Mouse (Mus musculus): Measurements from ENCODE around the gene Cpm.

Gene Cpm

GRCm38 (mm10) chr10:117649292-117650041 is 20.2 kb downstream of the Cpm start:
- no peak for DNase-seq (ENCODE audit: low spot score)

- no peak for DNase-seq (ENCODE audit: low spot score)
These were observed 20.8 kb downstream of the Cpm start for GRCm38 (mm10) chr10:117650042-117650655.

DNA sequence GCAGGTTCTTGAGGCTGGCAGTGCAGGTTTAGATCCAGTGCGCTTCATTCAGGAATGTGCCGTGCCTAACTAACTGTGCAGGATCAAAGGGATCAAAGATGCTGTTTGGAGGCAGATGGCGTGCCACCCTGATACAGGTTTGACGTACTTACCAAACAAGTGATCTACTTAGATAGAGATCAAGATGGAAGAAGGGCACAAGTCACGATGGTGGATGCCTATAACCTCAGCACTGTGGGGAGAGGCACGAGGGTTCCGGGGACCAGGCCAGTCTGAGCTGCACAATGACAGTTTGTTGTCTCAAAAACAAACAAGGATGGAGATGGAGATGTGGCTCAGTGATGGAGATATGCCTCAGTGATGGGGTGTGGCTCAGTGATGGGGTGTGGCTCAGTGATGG is 21.4 kb downstream of the Cpm start:
- no peak for DNase-seq (ENCODE audit: low spot score)

GRCm38 (mm10) chr10:117651587-117652377 is 22.5 kb downstream of the Cpm start:
- DNase-seq (ENCODE audit: low spot score) = no peak

- DNase-seq (ENCODE audit: low spot score) = no peak
These were observed 23.1 kb downstream of the Cpm start for GRCm38 (mm10) chr10:117652378-117652774.

DNA sequence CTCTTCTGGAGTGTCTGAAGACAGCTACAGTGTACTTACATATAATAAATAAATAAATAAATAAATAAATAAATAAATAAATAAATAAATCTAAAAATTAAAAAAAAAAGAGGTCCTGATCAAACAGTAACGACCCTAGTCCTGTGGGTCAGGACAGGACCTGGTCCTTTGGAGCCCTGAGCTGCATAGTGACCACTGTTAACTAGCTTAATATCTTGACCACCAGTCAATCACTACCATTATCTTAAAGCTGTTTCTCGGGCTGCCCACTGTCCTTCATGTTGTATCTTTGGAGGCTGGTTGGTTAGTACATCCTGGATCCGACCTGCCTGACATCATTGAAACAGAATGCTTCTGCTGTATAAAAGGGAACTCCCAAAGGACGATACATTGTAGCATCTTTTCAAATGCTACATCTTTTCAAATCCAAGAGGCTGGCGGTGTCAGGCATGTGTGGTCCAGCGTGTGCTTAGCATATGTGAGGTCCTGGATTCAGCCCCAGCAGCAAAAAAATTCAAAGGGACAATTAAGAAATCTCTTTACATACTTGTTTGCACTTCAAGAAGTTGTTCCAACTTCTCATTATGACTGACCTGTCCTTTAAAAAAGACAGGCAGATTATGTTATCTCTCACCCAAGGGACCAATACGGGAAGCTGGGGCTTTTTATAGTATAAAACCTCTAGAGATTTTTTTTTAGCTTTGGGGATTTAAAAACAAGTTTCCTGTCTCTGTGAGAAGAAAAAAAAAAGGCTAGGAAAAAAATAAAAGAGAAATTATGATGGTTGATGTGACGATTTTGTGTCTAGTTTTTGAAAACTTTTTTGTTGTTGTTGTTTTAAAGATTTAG is 23.9 kb downstream of the Cpm start:
- DNase-seq (ENCODE audit: low spot score) = no peak

GRCm38 (mm10) chr10:117653779-117654173 is 24.5 kb downstream of the Cpm start:
- DNase-seq (ENCODE audit: low spot score) = no peak

DNA sequence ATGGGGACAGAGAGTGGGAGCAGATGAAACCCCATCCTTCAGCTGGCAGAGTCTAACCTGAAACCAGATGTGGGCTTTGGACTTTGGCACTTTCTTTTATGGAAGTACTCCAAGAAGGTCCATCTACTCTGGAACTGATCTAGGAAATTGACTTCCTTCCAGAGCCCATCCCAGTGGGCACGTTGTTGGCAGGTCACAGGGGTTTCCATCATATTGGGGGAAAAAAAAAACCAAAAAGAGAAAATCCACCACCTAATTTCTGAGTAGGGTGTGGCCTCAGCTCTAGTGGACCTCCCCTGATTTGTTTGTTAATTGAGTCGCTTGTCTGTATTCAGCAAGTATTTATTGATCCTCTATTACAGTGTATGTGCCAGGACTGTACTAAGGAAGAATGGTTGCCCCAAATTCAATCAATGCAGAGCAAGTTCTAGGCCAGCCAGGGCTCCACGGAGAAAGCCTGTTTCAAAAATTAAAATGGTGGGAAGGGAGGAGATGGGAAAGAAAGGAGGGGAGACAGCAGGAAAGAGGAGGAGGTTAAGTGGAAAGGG is 25.4 kb downstream of the Cpm start:
- no peak for DNase-seq (ENCODE audit: low spot score)

DNA sequence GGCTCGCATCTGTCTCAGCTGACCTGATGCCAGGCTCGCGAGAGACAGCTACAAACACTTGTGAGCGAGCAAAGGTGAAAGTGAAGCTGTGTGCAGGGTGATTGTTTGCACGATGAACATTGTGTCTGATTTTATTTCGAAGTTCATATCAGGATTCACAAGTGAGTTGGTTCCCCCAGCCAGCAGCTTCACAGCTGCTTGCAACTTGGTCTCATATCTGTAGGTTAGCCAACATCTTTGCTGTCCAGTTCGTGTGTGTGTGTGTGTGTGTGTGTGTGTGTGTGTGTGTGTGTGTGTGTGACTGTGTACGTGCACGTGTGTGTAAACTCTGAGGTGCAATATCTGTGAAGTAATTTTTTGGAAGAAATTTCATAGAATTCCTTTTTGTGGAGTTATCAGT is 26.2 kb downstream of the Cpm start:
- no peak for DNase-seq (ENCODE audit: low spot score)

GRCm38 (mm10) chr10:117655908-117656661 is 26.8 kb downstream of the Cpm start:
- DNase-seq (ENCODE audit: low spot score) = no peak

DNA sequence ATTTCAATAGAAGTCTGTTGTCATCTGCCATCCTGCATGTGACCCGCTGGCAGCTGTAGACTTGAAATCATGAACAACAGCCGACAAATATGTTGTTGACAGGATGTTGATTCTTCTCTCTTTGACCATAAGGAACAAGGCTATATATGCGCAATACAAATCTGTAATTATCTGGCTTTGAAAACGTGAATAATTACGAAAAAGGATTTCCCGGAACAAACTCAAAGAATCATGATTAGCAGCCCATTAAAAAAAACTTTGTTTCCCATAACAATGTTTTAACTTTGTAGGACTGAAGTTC is 27.3 kb downstream of the Cpm start:
- no peak for DNase-seq (ENCODE audit: low spot score)

DNA sequence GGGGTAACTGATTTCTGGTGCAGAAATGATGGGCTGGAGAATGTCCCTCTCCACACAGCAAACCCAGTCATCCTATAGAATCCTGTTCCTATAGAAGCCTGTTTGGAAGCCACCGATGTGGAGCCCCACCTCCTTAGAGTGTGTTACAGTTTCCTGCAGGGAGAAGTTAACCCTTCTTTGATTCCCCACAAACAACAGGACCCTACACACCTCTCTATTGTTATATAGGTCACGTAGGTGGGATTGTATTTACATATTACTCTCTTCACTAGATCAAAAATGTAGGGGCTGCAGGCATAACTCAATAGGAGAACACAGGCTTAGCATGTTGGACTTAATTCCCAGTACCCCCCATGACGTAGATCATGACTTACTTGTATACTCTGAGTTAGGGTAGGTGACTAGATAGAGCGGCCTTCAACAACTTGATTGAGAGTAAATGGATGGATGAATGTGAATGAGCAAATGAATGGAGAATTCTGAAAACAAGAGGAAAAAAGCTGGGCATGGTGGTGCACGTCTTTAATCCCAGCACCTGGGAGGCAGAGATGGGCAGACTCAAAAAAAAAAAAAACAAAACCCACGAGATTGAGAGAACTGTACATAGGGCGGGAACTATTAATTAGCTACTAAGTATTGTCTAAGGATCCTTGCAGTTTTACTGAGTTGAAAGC is 27.8 kb downstream of the Cpm start:
- DNase-seq (ENCODE audit: low spot score) = no peak

DNA sequence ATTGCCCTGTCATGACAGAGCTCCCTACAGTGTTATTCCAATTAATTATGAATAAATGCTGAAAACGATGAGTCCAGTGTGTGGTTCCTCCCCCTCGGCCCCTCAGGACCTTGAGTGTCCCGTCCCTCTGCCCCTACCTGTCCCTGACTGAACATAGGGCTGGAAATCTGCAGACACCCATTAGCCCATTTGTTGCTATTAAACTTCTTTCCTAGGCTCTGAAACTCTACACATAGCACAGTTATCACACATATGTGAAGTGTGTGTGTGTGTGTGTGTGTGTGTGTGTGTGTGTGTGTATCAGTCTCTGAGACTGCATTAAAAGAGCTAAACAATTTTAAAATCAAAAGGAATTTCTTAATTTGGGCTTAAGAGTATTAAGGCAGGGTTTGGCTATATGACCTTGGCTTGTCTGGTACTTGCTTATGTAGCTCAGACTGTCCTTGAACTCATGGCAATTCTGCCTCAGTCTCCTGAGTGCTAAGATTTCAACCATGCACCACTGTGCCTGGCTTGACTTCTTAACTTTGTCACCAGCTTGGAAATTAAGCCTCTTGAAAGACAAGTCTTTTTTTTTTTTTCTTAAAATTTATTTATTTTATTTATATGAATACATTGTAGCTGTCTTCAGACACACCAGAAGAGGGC is 28.5 kb downstream of the Cpm start:
- DNase-seq (ENCODE audit: low spot score) = no peak

DNA sequence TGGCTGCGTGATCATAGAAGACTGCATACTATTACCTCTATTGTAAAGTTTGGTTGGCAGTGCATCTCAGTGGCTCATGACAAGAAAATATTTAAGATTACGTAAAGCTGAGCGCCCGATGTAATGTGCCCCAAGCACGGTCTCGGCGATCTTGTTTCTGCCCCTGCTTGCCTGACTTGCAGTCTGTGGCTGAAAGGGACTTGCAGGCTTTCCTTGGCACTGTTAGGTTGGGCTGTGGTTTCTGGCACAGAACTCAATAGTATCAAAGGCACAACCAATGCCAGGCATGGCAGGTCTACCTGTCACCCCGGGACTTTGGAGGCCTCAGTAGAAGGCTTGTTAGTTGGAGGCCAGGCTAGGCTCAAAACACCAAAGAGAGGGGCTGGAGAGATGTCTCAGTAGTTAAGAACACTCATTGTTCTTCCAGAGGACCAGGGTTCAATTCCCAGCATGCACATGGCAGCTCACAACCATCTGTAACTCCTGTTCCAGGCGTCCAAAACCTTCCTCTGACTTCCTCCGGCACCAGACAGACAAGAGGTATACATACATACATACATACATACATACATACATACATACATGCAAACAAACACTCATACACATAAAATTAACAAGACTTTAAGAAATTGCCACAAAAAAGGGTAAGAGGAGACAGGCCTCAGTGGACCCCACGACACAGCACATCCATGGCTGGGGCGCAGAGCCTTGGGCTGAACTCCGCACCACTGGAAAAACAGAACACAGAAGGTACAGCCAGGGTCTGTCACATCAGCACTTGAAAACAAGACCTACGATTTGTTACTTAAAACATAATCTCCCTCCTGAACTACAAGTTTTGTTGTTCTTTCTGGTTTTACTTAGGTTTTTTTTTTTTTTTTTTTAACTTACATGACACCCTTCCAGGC is 29.5 kb downstream of the Cpm start:
- no peak for DNase-seq (ENCODE audit: low spot score)

DNA sequence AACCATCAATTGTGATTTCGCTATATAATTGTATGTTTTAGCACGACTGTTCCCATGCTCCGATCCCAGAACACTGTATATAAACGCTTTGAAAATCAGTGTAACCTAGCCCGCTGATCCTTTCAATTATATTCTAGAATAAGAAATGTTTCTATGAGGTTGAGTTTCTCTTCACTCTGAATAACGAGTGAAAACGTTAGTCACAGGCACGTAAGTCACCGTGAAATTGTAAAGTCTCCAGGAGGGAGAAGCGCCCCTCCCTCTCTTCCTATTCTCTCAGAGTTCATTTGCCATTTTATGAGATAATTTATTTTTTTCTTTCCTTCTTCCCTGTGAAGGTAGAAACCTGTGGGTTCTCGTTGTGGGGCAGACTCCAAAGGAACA is 30.1 kb downstream of the Cpm start:
- no peak for DNase-seq (ENCODE audit: low spot score)

- no peak for DNase-seq (ENCODE audit: low spot score)
These were observed 30.5 kb downstream of the Cpm start for GRCm38 (mm10) chr10:117659819-117660218.

GRCm38 (mm10) chr10:117662316-117663055 is 33.2 kb downstream of the Cpm start:
- no peak for DNase-seq (ENCODE audit: low spot score)

- DNase-seq (ENCODE audit: low spot score) = no peak
These were observed 34.0 kb downstream of the Cpm start for GRCm38 (mm10) chr10:117663056-117663864.

All from ovary, adult 18-20 months (tissue).